Mouse (Mus musculus) liver, adult 2 months (tissue): Measurements from ENCODE around the gene Aldoart2.

Experiments used
- CTCF ChIP-seq: fragments of 200-500 bp; IDR thresholded peaks from 2 replicates; pipeline ENCODE4 v1.5.1; 2011; ENCODE audit warnings: low read depth, low read length, control low read depth
- POLR2A ChIP-seq: fragments of 200-500 bp; IDR thresholded peaks from 2 replicates; pipeline ENCODE4 v1.6.1; 2011; ENCODE audit warnings: low read length, control low read depth; ENCODE audit not compliant: insufficient read depth; ENCODE audit errors: extremely low read depth

- TF ChIP-seq CTCF, result no peak
- no peak for TF ChIP-seq POLR2A
Measured at GRCm38 (mm10) chr12:55573089-55573488, 8.1 kb downstream of the Aldoart2 start.
